Mouse (Mus musculus) liver, embryonic 18 days (tissue): ENCODE data around the gene Zcchc13. TPM values are rescaled to one million over a fixed set of nuclear protein-coding genes. Genes with fewer than 3 reads are reported as not detected.

ENCODE experiments used
- polyA plus RNA-seq: library from polyadenylated mRNA; depleted of rRNA; stranded (reverse); fragments of >200 nt; gene quantifications from 2 replicates; pipeline ENCODE4 v1.2.3, GENCODE M21; 2012; rRNA removed

The Zcchc13 gene
- not detected in 2 replicates for polyA plus RNA-seq

GRCm38 (mm10) chrX:103630303-103630702, at the start of gene Zcchc13:
Gene Zcchc13 (plus strand): TSS chrX:103630586.

Other genes with a start within 250 kb of the Zcchc13 start
- 0.06 TPM in 1 of 2 replicates, not detected in the other for gene Tsx, start 216.1 kb upstream of the Zcchc13 start, polyA plus RNA-seq
- 0.14 and 0.26 TPM in 2 replicates for gene Gm26992, start 208.6 kb upstream of the Zcchc13 start, polyA plus RNA-seq
- 9.0 and 10.3 TPM in 2 replicates for gene Slc16a2, start 191.4 kb downstream of the Zcchc13 start, polyA plus RNA-seq